Mouse (Mus musculus) heart, adult 8-10 months (tissue): ENCODE measurements around the gene Toe1. TPM values are rescaled to one million over a fixed set of nuclear protein-coding genes. Genes with fewer than 3 reads are reported as not detected.
A peak's percentile ranks its signal among the peaks of the same experiment; 100 is the strongest.

Experiments
- DNase-seq: peaks from one replicate; pipeline ENCODE4 v3.0.0; 2022; ENCODE audit warnings: low spot score
- total RNA-seq, 4 experiments: library from RNA; stranded (reverse); gene quantifications; 2 replicates each; pipeline ENCODE4 v1.2.4; 2022

Toe1 gene
- total RNA-seq, 4 experiments from 2014 or later, result 4.2 to 8.2 (median 5.4) TPM

DNA sequence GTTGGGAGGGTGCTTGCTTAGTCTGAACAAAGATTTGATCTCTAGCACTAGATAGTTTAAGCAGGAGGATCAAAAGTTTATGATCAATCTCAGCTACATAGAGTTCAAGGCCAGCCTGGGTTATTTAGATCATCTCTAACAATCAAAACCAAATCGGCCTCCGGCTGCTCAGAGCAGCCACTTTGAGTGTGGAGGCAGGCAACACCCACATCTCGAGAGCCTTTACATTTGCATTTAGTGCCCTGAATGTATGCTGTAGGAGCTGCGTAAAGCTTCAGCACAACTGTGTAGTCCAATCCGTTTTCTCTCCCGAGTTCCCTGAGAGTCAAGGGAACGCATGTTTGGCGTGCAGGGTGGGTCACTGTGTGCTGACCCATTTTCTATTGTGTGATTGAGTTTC, 15.0 kb downstream of the Toe1 start:
- no peak for DNase-seq

DNA sequence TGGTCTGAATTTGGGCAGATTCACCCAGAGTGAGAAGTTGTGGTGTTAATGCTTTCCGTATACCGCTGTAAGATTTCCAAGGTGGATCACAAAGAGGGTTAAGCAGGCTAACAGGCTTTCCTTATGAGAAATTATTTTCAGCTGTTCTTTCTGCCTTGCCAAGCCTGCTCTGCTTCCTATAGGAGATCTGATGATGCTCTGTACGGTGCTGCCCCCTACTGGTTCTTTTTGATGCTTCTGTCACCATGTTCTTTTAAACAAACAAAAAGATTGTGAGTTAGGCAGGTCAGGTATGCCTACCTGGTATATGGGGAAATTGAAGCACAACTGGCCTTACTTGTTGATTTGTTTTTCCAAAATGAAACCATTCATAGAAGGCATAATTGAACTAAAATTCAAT, 18.5 kb downstream of the Toe1 start:
- peak; percentile 87 for DNase-seq

DNA sequence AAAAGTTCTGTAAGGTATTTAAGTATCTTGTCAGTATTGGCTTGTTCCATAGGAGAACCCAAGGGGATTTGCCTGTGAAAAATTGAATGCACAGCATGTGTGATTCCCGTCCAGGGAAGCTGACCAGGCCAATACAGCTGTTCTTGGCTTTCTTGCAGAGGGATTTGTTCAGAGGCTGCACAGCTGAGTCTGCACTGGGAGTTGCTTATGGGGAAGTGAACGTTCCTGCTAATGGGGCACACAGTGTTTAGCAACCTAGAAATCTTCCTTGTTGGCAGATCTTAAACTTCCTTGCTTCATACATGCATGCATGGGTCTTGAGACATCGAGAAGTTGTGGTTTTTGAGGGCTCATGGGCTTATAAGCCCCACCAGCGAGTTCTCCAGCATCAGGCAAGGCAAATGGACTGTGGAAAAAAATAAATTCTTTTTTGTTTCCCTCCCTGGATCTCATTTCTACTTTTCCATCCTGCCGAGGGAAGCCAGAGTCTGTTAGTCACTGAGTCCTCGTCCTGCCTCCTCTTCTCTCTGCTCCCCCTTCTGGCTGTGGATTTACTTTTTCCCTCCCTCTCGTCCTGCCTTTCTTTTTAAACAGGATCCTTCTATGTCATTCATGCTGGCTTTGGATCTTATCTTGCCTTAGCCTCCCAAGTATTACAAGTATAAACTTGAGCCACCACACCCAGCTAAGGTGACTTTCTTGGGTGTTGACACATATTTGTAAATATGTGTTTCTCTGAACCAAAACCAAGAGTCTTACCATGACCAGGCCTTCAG, 19.3 kb downstream of the Toe1 start:
- peak; percentile 21 for DNase-seq

DNA sequence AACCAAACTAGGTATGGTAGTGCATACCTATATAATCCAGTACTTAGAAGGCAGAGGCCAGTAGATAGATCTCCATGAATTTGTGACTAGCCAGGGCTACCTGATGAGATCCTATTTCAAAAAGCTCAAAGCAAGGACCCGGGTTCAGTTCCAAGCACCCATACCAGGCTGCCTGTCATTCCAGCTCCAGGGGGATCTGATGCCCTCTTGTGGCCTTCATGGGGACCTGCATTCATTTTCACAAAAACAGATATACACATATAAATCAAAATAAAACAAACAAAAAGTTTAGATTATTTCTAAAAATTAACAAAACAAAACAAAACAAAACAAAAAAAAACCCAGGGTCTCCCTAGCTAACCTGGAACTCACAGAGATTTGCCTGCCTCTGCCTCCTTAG, 20.9 kb downstream of the Toe1 start:
- no peak for DNase-seq

DNA sequence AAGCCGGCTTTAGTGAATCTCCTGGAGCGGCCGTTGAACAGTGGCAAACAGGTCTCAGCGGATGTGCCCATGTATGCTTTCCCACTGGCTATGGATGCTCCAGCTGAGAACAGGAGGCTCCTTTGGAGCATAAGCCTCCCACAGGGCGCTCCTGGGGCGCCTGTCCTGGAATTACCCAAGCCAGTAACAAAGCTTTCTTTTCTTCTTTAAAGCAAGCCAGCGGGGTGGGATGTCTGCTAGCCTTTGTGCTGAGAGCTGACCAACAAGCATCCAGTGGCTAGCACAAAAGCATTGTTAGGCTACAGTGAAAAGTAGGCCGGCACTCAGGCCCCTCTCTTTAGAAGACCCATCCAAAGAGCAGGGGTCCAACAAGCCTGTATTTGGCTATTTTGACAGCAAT, 25.3 kb downstream of the Toe1 start:
- no peak for DNase-seq

DNA sequence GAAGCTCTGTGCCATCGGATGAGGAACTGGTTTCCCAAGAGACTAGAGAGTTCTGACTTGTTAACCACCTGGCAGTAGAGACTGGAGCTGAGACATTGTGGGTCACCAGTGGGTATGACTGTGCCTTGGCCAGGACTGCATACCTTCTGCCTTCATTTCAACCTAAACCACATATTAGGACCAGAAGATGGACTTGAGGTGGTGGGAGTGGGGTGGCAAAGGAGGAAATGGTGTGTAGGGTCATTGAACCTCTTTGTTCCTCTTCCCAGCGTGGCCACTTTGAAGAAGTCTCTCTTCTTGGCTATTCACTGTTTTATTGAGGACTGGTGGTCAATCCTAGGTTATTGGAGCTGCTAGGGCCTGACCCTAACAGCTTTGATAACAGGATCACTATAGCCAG, 26.1 kb downstream of the Toe1 start:
- DNase-seq, result no peak

DNA sequence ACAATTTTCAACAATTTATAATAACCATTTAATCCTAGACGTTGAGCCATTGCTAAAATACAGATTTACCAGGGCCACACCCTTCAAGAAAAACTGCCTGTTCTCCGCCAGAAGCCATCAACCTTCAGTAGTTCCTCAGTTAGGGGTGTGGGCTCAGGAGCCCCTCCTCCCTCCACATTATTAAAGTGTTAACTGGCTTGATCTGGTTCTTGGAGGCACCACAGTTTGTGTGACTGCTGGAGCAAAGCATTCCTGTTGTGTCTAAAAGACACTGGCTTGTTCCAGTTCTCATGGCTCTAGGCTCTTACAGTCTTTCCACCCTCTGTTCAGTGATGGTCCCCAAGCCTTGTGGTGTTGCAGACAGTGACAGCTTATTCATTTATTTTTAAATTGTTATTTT, 26.9 kb downstream of the Toe1 start:
- no peak for DNase-seq

DNA sequence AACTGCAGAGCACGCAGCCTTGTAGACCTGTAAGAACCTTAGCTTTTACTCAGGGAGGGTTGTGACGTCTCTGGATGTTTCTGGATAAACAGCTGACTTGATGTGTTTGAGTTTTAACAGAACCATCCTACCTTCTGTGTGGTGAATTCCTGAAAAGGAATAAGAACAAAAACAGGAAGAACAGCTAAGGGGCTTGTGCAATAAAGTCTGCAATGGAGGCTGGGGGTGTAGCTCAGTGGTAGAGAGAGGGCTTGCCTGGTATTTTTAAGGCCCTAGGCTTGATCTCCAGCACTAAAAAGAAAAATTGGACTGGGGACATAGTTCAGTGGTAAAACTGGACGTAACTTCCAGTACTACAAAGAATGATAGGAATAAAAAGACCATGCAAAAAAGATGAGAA, 30.4 kb downstream of the Toe1 start:
- no peak for DNase-seq

DNA sequence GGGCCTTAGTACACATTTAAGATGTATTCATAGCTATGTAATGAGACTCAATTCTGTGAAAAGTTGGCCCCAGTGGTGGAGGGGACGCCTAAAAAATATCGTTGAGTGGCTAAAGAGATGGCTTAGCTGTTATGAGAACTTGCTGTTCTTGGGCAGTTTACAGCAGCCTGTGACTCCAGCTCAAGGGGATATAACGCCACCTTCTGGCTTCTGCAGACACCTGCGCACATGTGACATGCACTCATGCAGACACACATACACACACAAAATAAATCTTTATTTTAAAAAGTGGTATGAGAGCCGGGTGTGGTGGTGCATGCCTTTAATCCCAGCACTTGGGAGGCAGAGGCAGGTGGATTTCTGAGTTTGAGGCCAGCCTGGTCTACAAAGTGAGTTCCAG, 31.0 kb downstream of the Toe1 start:
- DNase-seq, result no peak

DNA sequence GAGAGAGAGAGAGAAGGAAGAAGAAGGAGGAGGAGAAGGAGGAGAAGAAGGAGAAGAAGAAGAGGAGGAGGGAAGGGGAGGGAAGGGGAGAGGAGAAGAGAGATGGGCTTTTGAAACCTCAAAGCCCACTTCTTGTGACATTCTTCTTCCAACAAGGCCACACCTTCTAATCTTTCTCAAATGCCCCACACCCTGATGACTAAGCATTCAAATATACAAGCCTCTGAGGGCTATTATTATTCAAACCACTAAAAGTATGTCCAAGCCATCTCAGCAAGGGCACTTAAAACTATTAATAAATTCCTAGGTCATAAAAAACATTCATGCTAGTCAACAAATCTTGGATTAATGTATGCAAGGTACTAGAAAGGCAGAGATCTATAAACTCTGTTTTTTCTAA, 38.4 kb downstream of the Toe1 start:
- DNase-seq, result no peak

DNA sequence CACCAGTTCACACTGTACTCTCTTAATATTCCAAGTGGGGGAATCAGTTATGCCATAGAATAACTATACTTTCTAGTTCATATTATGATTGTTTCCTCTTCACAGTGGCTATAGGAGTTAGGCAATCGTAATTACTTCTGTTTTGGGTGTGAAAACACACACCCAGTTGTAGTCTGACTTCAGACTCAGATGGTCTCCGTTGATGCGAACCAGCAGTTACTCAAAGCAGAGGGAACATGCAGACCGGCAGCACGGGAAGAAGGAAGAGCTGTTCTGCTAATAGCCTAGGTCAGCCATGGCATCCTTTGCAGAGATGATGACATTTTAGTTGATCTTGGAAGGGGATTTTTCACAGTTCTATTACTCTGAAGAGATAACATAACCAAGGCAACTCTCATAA, 38.9 kb downstream of the Toe1 start:
- DNase-seq, result no peak

DNA sequence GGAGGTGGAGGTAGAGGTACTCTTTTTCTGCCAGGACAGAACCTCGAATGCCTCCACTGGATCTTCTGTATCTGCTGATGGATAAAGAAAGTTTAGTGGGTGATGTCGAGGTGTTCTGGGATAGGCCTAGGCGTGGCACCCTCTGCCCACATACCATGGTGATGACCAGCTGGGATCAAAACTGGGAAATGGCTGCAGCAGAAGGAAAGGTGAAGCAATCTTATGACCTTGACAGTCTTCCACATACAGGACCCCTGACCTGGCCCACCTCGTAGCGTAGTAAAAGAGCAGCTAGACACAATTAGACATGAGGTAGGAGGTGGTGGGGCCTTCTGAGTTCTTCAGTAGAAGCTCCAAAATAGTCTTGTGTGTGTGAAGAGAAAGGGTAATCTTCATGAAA, 43.4 kb downstream of the Toe1 start:
- no peak for DNase-seq

DNA sequence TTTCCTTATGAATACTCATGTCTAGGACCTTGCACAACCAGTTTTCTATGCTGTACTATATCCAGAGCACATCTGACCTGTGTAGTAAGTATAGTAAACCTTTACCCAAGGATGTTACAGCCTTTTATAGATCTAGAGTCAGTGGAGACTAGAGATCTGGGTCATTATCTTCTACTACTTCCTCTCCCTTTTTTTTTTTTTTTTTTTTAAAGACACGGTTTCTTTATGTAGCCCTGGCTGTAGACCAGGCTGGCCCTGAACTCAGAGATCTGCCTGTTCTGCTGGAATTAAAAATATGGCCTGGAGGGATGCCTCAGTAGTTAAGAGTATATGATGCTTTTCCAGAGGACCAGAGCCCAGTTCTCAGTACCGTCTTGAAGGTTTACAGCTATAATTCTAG, 45.5 kb downstream of the Toe1 start:
- no peak for DNase-seq

DNA sequence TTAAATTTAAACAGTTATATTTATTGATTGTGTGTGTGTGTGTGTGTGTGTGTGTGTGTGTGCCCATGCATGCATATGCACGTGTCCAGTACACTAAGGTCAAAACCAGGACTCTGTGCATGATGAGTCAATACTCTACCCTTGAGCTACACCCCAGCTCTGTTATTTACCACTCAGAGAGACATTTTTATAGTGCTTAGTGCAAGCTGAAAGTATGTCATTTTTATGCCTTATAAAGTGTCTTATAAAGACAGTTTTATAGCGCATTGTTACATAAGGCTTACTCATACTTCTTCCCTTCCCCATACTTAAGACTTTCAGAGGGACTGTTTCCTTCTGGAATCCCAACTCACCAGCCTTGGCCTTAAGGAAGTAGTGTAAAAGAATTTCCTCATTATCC, 57.7 kb downstream of the Toe1 start:
- no peak for DNase-seq

Other genes starting within 250 kb of the Toe1 start
- 10 to 100 TPM; 65.2 to 87.3 (median 72.0) TPM for gene Gpbp1l1, start 250.0 kb downstream of the Toe1 start, total RNA-seq
- gene Ccdc17, start 211.0 kb downstream of the Toe1 start, total RNA-seq, result 1 to 10 TPM; 3.1 to 3.5 (median 3.3) TPM
- gene Nasp, start 179.7 kb downstream of the Toe1 start, total RNA-seq, result 10 to 100 TPM; 13.3 to 18.4 (median 16.0) TPM
- gene Akr1a1, start 156.0 kb downstream of the Toe1 start, total RNA-seq, result 100 to 1,000 TPM; 297 to 332 (median 327) TPM
- 100 to 1,000 TPM; 475 to 641 (median 529) TPM for gene Prdx1, start 122.1 kb downstream of the Toe1 start, total RNA-seq
- gene Mmachc, start 99.2 kb downstream of the Toe1 start, total RNA-seq, result 10 to 100 TPM; 61.8 to 72.5 (median 66.4) TPM
- gene Ccdc163, start 99.1 kb downstream of the Toe1 start, total RNA-seq, result 1 to 10 TPM; 3.0 to 5.7 (median 4.1) TPM
- gene Tesk2, start 86.7 kb downstream of the Toe1 start, total RNA-seq, result 1 to 10 TPM; 1.6 to 3.3 (median 2.3) TPM
- 1 to 10 TPM in 3 of 4 experiments, under 1 TPM in 1; 0.95 to 1.3 (median 1.1) TPM for gene Mutyh, start 83 bp upstream of the Toe1 start, total RNA-seq
- 1 to 10 TPM; 2.9 to 6.1 (median 3.9) TPM for gene Hpdl, start 14.1 kb upstream of the Toe1 start, total RNA-seq
- gene Zswim5, start 69.7 kb upstream of the Toe1 start, total RNA-seq, result 1 to 10 TPM in 1 of 4 experiments, under 1 TPM in 3; 0.82 to 1.4 (median 0.92) TPM
- 100 to 1,000 TPM in 1 of 4 experiments, 10 to 100 TPM in 3; 85.5 to 108 (median 91.8) TPM for gene Urod, start 186.8 kb upstream of the Toe1 start, total RNA-seq
- gene Hectd3, start 187.7 kb upstream of the Toe1 start, total RNA-seq, result 10 to 100 TPM; 16.7 to 20.6 (median 17.7) TPM
- gene Eif2b3, start 211.8 kb upstream of the Toe1 start, total RNA-seq, result 10 to 100 TPM; 13.5 to 18.2 (median 15.0) TPM